Mouse (Mus musculus): ENCODE measurements around the gene Gtf2f2. TPM values are rescaled to one million over a fixed set of nuclear protein-coding genes. Genes with fewer than 3 reads are reported as not detected.

The Gtf2f2 gene
- polyA plus RNA-seq, 1 experiment from 2014 or later = 41.8 TPM

GRCm38 (mm10) chr14:76008174-76008573 is 2.5 kb downstream of the Gtf2f2 start:
- ATAC-seq (ENCODE audit: low FRiP score) (no peak), DNase-seq (ENCODE audit: low spot score) (no peak)
- H3K36me3 ChIP-seq (replicated peaks; ENCODE audit: control insufficient read depth, insufficient read depth) = 0 out of 2 replicates have a peak, but pooled peaks cover 4% of the 10 kb centered on the region
- WGBS = 95% methylated on average over 1 of the region's 1 CpGs
- H3K9me3 ChIP-seq (ENCODE audit: control insufficient read depth, low read length) = no peaks in the 10 kb centered on the region
- H3K4me1 ChIP-seq (replicated peaks; ENCODE audit: control insufficient read depth, insufficient read depth, low read length) = peaks cover 21% of the 10 kb centered on the region
- H3K27me3 ChIP-seq (ENCODE audit: control insufficient read depth, insufficient read depth, low read length) = no peaks in the 10 kb centered on the region
- H3K27ac ChIP-seq = no peak overlapping the region
- no peak overlapping the region for H3K9ac ChIP-seq
- no peak overlapping the region for H3K4me3 ChIP-seq (replicated peaks; ENCODE audit: low read length)
- no peak overlapping the region for H3K4me2 ChIP-seq (replicated peaks)

GRCm38 (mm10) chr14:76005011-76005410 is 5.7 kb downstream of the Gtf2f2 start:
- Histone ChIP-seq H3K4me3 (replicated peaks; ENCODE audit: low read length) (no peak overlapping the region), H3K27me3 (ENCODE audit: control insufficient read depth, insufficient read depth, low read length) (no peaks in the 10 kb centered on the region), H3K4me2 (replicated peaks) (no peak overlapping the region), H3K9ac (no peak overlapping the region), H3K4me1 (replicated peaks; ENCODE audit: control insufficient read depth, insufficient read depth, low read length) (peaks cover 14% of the 10 kb centered on the region), H3K27ac (no peak overlapping the region), H3K9me3 (ENCODE audit: control insufficient read depth, low read length) (no peaks in the 10 kb centered on the region), H3K36me3 (replicated peaks; ENCODE audit: control insufficient read depth, insufficient read depth) (0 out of 2 replicates have a peak, but pooled peaks cover 4% of the 10 kb centered on the region)
- WGBS = 94% methylated on average over 4 of the region's 4 CpGs
- no peak for DNase-seq (ENCODE audit: low spot score)
- ATAC-seq (ENCODE audit: low FRiP score) = no peak

- Histone ChIP-seq H3K27ac (no peak overlapping the region), H3K4me3 (replicated peaks; ENCODE audit: low read length) (no peak overlapping the region), H3K36me3 (replicated peaks; ENCODE audit: control insufficient read depth, insufficient read depth) (0 out of 2 replicates have a peak, but pooled peaks cover 4% of the 10 kb centered on the region), H3K9me3 (ENCODE audit: control insufficient read depth, low read length) (no peaks in the 10 kb centered on the region), H3K4me2 (replicated peaks) (no peak overlapping the region), H3K27me3 (ENCODE audit: control insufficient read depth, insufficient read depth, low read length) (no peaks in the 10 kb centered on the region), H3K9ac (no peak overlapping the region), H3K4me1 (replicated peaks; ENCODE audit: control insufficient read depth, insufficient read depth, low read length) (no peaks in the 10 kb centered on the region)
- DNase-seq (ENCODE audit: low spot score) (no peak), ATAC-seq (ENCODE audit: low FRiP score) (no peak)
- 90% methylated on average over 4 of the region's 4 CpGs for WGBS
Observed at GRCm38 (mm10) chr14:76001781-76002180, 8.9 kb downstream of the Gtf2f2 start.

- Histone ChIP-seq H3K4me3 (replicated peaks; ENCODE audit: low read length) (no peak overlapping the region), H3K4me1 (replicated peaks; ENCODE audit: control insufficient read depth, insufficient read depth, low read length) (no peaks in the 10 kb centered on the region), H3K4me2 (replicated peaks) (no peak overlapping the region), H3K36me3 (replicated peaks; ENCODE audit: control insufficient read depth, insufficient read depth) (peaks cover 6% of the 10 kb centered on the region), H3K9me3 (ENCODE audit: control insufficient read depth, low read length) (no peaks in the 10 kb centered on the region), H3K9ac (no peak overlapping the region), H3K27me3 (ENCODE audit: control insufficient read depth, insufficient read depth, low read length) (no peaks in the 10 kb centered on the region), H3K27ac (no peak overlapping the region)
- 65% methylated on average over 1 of the region's 1 CpGs for WGBS
- ATAC-seq (ENCODE audit: low FRiP score) = no peak
- no peak for DNase-seq (ENCODE audit: low spot score)
Observed at GRCm38 (mm10) chr14:75998082-75998481, 12.6 kb downstream of the Gtf2f2 start.

GRCm38 (mm10) chr14:75992371-75992770 is 18.3 kb downstream of the Gtf2f2 start:
- WGBS = 98% methylated on average over 4 of the region's 4 CpGs
- Histone ChIP-seq H3K4me1 (replicated peaks; ENCODE audit: control insufficient read depth, insufficient read depth, low read length) (no peaks in the 10 kb centered on the region), H3K9ac (no peak overlapping the region), H3K4me3 (replicated peaks; ENCODE audit: low read length) (no peak overlapping the region), H3K36me3 (replicated peaks; ENCODE audit: control insufficient read depth, insufficient read depth) (peaks cover 6% of the 10 kb centered on the region), H3K27ac (no peak overlapping the region), H3K9me3 (ENCODE audit: control insufficient read depth, low read length) (no peaks in the 10 kb centered on the region), H3K27me3 (ENCODE audit: control insufficient read depth, insufficient read depth, low read length) (no peaks in the 10 kb centered on the region), H3K4me2 (replicated peaks) (no peak overlapping the region)
- DNase-seq (ENCODE audit: low spot score) (no peak), ATAC-seq (ENCODE audit: low FRiP score) (no peak)

DNA sequence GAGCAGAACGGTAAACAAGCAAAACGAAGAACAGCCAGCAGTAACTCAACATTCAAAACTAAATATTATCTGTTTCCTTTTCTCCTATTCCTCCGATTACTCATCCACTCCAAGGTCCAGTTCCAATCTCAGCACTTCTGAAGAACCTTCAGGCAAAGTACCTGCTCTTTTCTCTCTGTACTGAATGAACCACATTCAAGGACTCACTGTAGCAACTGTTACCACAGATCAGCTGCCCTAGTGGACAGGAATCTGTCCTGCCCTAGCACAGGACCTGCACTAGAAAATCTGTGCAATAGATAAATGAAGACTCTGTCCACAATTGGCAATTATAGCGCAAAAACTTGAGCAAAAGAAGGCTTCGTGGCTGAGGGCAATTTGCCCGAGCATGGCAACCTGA is 19.7 kb downstream of the Gtf2f2 start:
- WGBS = 89% methylated on average over 6 of the region's 6 CpGs
- Histone ChIP-seq H3K9ac (no peak overlapping the region), H3K9me3 (ENCODE audit: control insufficient read depth, low read length) (no peaks in the 10 kb centered on the region), H3K27ac (no peak overlapping the region), H3K4me2 (replicated peaks) (no peak overlapping the region), H3K4me3 (replicated peaks; ENCODE audit: low read length) (no peak overlapping the region), H3K36me3 (replicated peaks; ENCODE audit: control insufficient read depth, insufficient read depth) (peaks cover 6% of the 10 kb centered on the region), H3K4me1 (replicated peaks; ENCODE audit: control insufficient read depth, insufficient read depth, low read length) (no peaks in the 10 kb centered on the region), H3K27me3 (ENCODE audit: control insufficient read depth, insufficient read depth, low read length) (no peaks in the 10 kb centered on the region)
- DNase-seq (ENCODE audit: low spot score) (no peak), ATAC-seq (ENCODE audit: low FRiP score) (no peak)

DNA sequence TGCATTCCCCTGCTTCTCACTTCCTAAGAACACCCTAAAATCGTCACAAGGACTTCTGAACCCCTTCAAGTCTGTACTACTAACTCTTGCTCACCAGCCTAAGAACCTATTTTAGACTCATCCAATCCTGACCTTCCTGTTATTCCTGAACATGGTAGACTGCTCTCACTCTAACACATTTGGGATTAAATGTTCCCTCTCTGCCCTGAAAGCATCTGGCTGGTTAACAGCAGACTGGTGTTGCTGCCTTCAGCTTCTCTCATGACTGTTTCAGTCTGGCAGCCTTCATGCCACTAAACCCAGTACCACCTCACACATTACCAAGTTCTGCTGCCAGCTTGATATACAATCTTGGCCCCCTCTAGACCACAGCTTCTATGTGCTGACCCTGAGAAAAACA is 21.5 kb downstream of the Gtf2f2 start:
- Histone ChIP-seq H3K36me3 (replicated peaks; ENCODE audit: control insufficient read depth, insufficient read depth) (no peaks in the 10 kb centered on the region), H3K27ac (no peak overlapping the region), H3K4me1 (replicated peaks; ENCODE audit: control insufficient read depth, insufficient read depth, low read length) (peaks cover 7% of the 10 kb centered on the region), H3K27me3 (ENCODE audit: control insufficient read depth, insufficient read depth, low read length) (no peaks in the 10 kb centered on the region), H3K9ac (no peak overlapping the region), H3K4me2 (replicated peaks) (no peak overlapping the region), H3K4me3 (replicated peaks; ENCODE audit: low read length) (no peak overlapping the region), H3K9me3 (ENCODE audit: control insufficient read depth, low read length) (no peaks in the 10 kb centered on the region)
- 94% methylated on average over 1 of the region's 1 CpGs for WGBS
- DNase-seq (ENCODE audit: low spot score) = no peak
- no peak for ATAC-seq (ENCODE audit: low FRiP score)

- Histone ChIP-seq H3K9ac (no peak overlapping the region), H3K27ac (no peak overlapping the region), H3K36me3 (replicated peaks; ENCODE audit: control insufficient read depth, insufficient read depth) (no peaks in the 10 kb centered on the region), H3K4me1 (replicated peaks; ENCODE audit: control insufficient read depth, insufficient read depth, low read length) (peaks cover 7% of the 10 kb centered on the region), H3K4me2 (replicated peaks) (no peak overlapping the region), H3K4me3 (replicated peaks; ENCODE audit: low read length) (no peak overlapping the region), H3K9me3 (ENCODE audit: control insufficient read depth, low read length) (no peaks in the 10 kb centered on the region), H3K27me3 (ENCODE audit: control insufficient read depth, insufficient read depth, low read length) (no peaks in the 10 kb centered on the region)
- ATAC-seq (ENCODE audit: low FRiP score) (no peak), DNase-seq (ENCODE audit: low spot score) (no peak)
- 92% methylated on average over 7 of the region's 7 CpGs for WGBS
Observed at GRCm38 (mm10) chr14:75986878-75987483, 23.7 kb downstream of the Gtf2f2 start.

DNA sequence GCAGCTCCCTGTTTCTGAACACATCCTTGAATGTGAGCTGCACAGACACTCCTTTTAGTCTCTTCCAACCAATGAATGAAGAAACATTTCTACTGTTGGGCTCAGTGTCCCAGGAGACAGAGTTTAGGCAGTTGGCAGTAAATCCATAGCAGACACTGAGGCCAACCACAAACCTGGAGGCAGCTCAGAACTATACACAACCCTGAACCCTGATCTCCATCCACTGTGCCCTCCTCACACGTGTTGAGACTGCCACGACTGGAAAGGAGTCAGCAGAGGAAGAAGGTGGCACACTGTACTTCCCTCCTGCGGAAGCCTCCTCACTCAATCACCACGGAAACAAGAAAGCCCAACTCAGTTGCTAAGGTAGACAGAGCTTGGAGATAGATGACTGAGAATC is 25.6 kb downstream of the Gtf2f2 start:
- Histone ChIP-seq H3K9me3 (ENCODE audit: control insufficient read depth, low read length) (no peaks in the 10 kb centered on the region), H3K9ac (no peak overlapping the region), H3K27ac (peak overlapping the region; percentile 26; the same call in 1 of the 2 replicates), H3K4me1 (replicated peaks; ENCODE audit: control insufficient read depth, insufficient read depth, low read length) (peaks cover 7% of the 10 kb centered on the region), H3K36me3 (replicated peaks; ENCODE audit: control insufficient read depth, insufficient read depth) (no peaks in the 10 kb centered on the region), H3K4me2 (replicated peaks) (no peak overlapping the region), H3K27me3 (ENCODE audit: control insufficient read depth, insufficient read depth, low read length) (no peaks in the 10 kb centered on the region), H3K4me3 (replicated peaks; ENCODE audit: low read length) (no peak overlapping the region)
- WGBS = 62% methylated on average over 4 of the region's 4 CpGs
- peak; percentile 46 for DNase-seq (ENCODE audit: low spot score)
- peak; percentile 55; the same call in 1 of the 2 replicates for ATAC-seq (ENCODE audit: low FRiP score)

DNA sequence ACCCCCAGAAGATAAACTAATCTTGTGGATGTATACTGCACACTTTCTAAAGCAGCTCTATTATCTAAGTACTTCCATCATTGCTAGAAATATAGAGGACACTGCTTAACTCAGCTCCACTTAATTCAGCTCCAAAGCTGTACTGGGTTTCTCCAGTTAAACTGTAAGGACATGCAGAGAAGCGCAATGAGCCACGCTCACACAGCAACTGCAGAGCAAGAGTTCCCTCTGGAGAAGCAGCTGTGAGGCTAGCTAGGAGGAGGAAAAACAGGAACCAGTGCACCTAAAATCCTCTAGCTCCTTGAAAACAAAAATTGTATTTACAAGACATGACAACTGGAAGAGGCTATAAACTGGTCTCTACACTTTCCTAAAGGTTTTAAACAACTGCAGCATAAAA is 26.8 kb downstream of the Gtf2f2 start:
- no peak for ATAC-seq (ENCODE audit: low FRiP score)
- Histone ChIP-seq H3K36me3 (replicated peaks; ENCODE audit: control insufficient read depth, insufficient read depth) (no peaks in the 10 kb centered on the region), H3K4me3 (replicated peaks; ENCODE audit: low read length) (no peak overlapping the region), H3K4me2 (replicated peaks) (no peak overlapping the region), H3K9me3 (ENCODE audit: control insufficient read depth, low read length) (no peaks in the 10 kb centered on the region), H3K27me3 (ENCODE audit: control insufficient read depth, insufficient read depth, low read length) (no peaks in the 10 kb centered on the region), H3K27ac (no peak overlapping the region), H3K9ac (no peak overlapping the region), H3K4me1 (replicated peaks; ENCODE audit: control insufficient read depth, insufficient read depth, low read length) (peaks cover 7% of the 10 kb centered on the region)
- no peak for DNase-seq (ENCODE audit: low spot score)
- WGBS = 80% methylated on average over 2 of the region's 2 CpGs
